Mouse (Mus musculus) midbrain, embryonic 15.5 days (tissue): ENCODE results near the gene Col19a1. TPM values are rescaled to one million over a fixed set of nuclear protein-coding genes. Genes with fewer than 3 reads are reported as not detected.

Source experiments
- ATAC-seq: fragments of 200-750 bp; cut with Nextera tagmentation; replicated peaks from 2 replicates; pipeline ENCODE4 v1.8.0; 2017; ENCODE audit warnings: moderate TSS enrichment
- H3K27ac ChIP-seq: fragments of 300-500 bp; sonication (generic); 2 replicates; pipeline ENCODE4 v1.5.1; 2015; ENCODE audit warnings: mild to moderate bottlenecking, inconsistent platforms
- H3K27me3 ChIP-seq: fragments of 300-500 bp; sonication (generic); replicated peaks from 2 replicates; pipeline ENCODE4 v1.6.1; 2015; ENCODE audit warnings: inconsistent platforms
- H3K36me3 ChIP-seq: fragments of 300-500 bp; sonication (generic); replicated peaks from 2 replicates; pipeline ENCODE4 v1.6.1; 2015; ENCODE audit warnings: inconsistent platforms
- H3K4me1 ChIP-seq: fragments of 300-500 bp; sonication (generic); 2 replicates; pipeline ENCODE4 v1.6.1; 2015; ENCODE audit warnings: inconsistent platforms
- H3K4me2 ChIP-seq: fragments of 300-500 bp; sonication (generic); 2 replicates; pipeline ENCODE4 v1.6.1; 2015; ENCODE audit warnings: inconsistent platforms, mild to moderate bottlenecking, moderate library complexity
- H3K4me3 ChIP-seq: fragments of 300-500 bp; sonication (generic); 2 replicates; pipeline ENCODE4 v1.5.1; 2015; ENCODE audit warnings: mild to moderate bottlenecking, inconsistent platforms
- H3K9ac ChIP-seq: fragments of 300-500 bp; sonication (generic); 2 replicates; pipeline ENCODE4 v1.6.1; 2015; ENCODE audit warnings: mild to moderate bottlenecking, inconsistent platforms
- H3K9me3 ChIP-seq: fragments of 300-500 bp; sonication (generic); 2 replicates; pipeline ENCODE4 v1.6.1; 2016; ENCODE audit warnings: inconsistent platforms
- WGBS: fragments of 180-500 bp; shearing (Covaris S2); methylation state at CpG from one replicate; pipeline ENCODE4 v1.1.7; 2015; ENCODE audit warnings: mixed read lengths; 5-methylcytosine and 5-hydroxymethylcytosine counted together
- polyA plus RNA-seq: library from polyadenylated mRNA; unstranded; fragments of >200 nt; fragmentation: Nextera tagmentation; extraction: Ambion mirVana; gene quantifications from 2 replicates; pipeline ENCODE4 v1.2.1, GENCODE M21; 2015

Col19a1 gene
- polyA plus RNA-seq, 1 experiment from 2014 or later = 2.2 TPM

- no peaks in the 10 kb centered on the region for H3K4me1 ChIP-seq
- no peak overlapping the region for H3K4me3 ChIP-seq
- no peak overlapping the region; the same call in 1 of the 2 replicates for H3K4me2 ChIP-seq
- no peaks in the 10 kb centered on the region for H3K36me3 ChIP-seq
- ATAC-seq = peak; percentile 72; the same call in 1 of the 2 replicates
- no peak overlapping the region for H3K27ac ChIP-seq
- WGBS = 76% methylated on average over 13 of the region's 13 CpGs
- no peak overlapping the region for H3K9ac ChIP-seq
- no peaks in the 10 kb centered on the region for H3K27me3 ChIP-seq
- no peaks in the 10 kb centered on the region for H3K9me3 ChIP-seq
Measured at GRCm38 (mm10) chr1:24349462-24350217, 237.6 kb downstream of the Col19a1 start.

GRCm38 (mm10) chr1:24347621-24348160 lies 239.6 kb downstream of the Col19a1 start:
- no peaks in the 10 kb centered on the region for H3K27me3 ChIP-seq
- no peaks in the 10 kb centered on the region for H3K36me3 ChIP-seq
- no peaks in the 10 kb centered on the region for H3K9me3 ChIP-seq
- ATAC-seq = no peak
- 73% methylated on average over 5 of the region's 5 CpGs for WGBS
- H3K4me1 ChIP-seq = no peaks in the 10 kb centered on the region
- H3K27ac ChIP-seq = no peak overlapping the region
- no peak overlapping the region for H3K4me3 ChIP-seq
- H3K9ac ChIP-seq = no peak overlapping the region
- H3K4me2 ChIP-seq = no peak overlapping the region

- H3K9me3 ChIP-seq = no peaks in the 10 kb centered on the region
- 82% methylated on average over 10 of the region's 10 CpGs for WGBS
- no peak overlapping the region for H3K4me3 ChIP-seq
- H3K27me3 ChIP-seq = no peaks in the 10 kb centered on the region
- H3K4me1 ChIP-seq = no peaks in the 10 kb centered on the region
- H3K36me3 ChIP-seq = no peaks in the 10 kb centered on the region
- ATAC-seq = no peak
- H3K27ac ChIP-seq = no peak overlapping the region
- H3K9ac ChIP-seq = no peak overlapping the region
- no peak overlapping the region for H3K4me2 ChIP-seq
Measured at GRCm38 (mm10) chr1:24337556-24338275, 249.6 kb downstream of the Col19a1 start.

- 65% methylated on average over 3 of the region's 3 CpGs for WGBS
- Histone ChIP-seq H3K4me2 (no peak overlapping the region), H3K36me3 (no peaks in the 10 kb centered on the region), H3K4me1 (no peaks in the 10 kb centered on the region), H3K27me3 (no peaks in the 10 kb centered on the region), H3K27ac (no peak overlapping the region), H3K9ac (no peak overlapping the region), H3K4me3 (no peak overlapping the region), H3K9me3 (no peaks in the 10 kb centered on the region)
- ATAC-seq = no peak
Measured at GRCm38 (mm10) chr1:24336051-24336450, 251.2 kb downstream of the Col19a1 start.

GRCm38 (mm10) chr1:24316961-24317589 lies 270.2 kb downstream of the Col19a1 start:
- H3K9ac ChIP-seq = no peak overlapping the region
- H3K36me3 ChIP-seq = no peaks in the 10 kb centered on the region
- ATAC-seq = no peak
- WGBS = 65% methylated on average over 6 of the region's 6 CpGs
- H3K27me3 ChIP-seq = no peaks in the 10 kb centered on the region
- no peaks in the 10 kb centered on the region for H3K9me3 ChIP-seq
- no peak overlapping the region for H3K27ac ChIP-seq
- H3K4me3 ChIP-seq = no peak overlapping the region
- no peak overlapping the region for H3K4me2 ChIP-seq
- no peaks in the 10 kb centered on the region for H3K4me1 ChIP-seq

GRCm38 (mm10) chr1:24316490-24316889 lies 270.8 kb downstream of the Col19a1 start:
- no peak for ATAC-seq

GRCm38 (mm10) chr1:24310847-24311246 lies 276.4 kb downstream of the Col19a1 start:
- Histone ChIP-seq H3K27me3 (no peaks in the 10 kb centered on the region), H3K36me3 (no peaks in the 10 kb centered on the region), H3K4me3 (no peak overlapping the region), H3K4me2 (no peak overlapping the region), H3K9ac (no peak overlapping the region), H3K9me3 (no peaks in the 10 kb centered on the region), H3K4me1 (no peaks in the 10 kb centered on the region), H3K27ac (no peak overlapping the region)
- WGBS = 86% methylated on average over 4 of the region's 4 CpGs
- ATAC-seq = no peak

More at GRCm38 (mm10) chr1:24316490-24316889, 270.8 kb downstream of the Col19a1 start:
- no peak overlapping the region for H3K4me3 ChIP-seq
- H3K27me3 ChIP-seq = no peaks in the 10 kb centered on the region
- no peak overlapping the region for H3K27ac ChIP-seq
- no peak overlapping the region for H3K4me2 ChIP-seq
- no peak overlapping the region for H3K9ac ChIP-seq
- H3K4me1 ChIP-seq = no peaks in the 10 kb centered on the region
- no peaks in the 10 kb centered on the region for H3K36me3 ChIP-seq
- 70% methylated on average over 3 of the region's 3 CpGs for WGBS
- H3K9me3 ChIP-seq = no peaks in the 10 kb centered on the region

- no peaks in the 10 kb centered on the region for H3K27me3 ChIP-seq
- no peak for ATAC-seq
- H3K4me1 ChIP-seq = no peaks in the 10 kb centered on the region
- H3K4me3 ChIP-seq = no peak overlapping the region
- H3K36me3 ChIP-seq = no peaks in the 10 kb centered on the region
- H3K4me2 ChIP-seq = no peak overlapping the region
- no peak overlapping the region for H3K9ac ChIP-seq
- no peaks in the 10 kb centered on the region for H3K9me3 ChIP-seq
- WGBS = 52% methylated on average over 2 of the region's 2 CpGs
- H3K27ac ChIP-seq = no peak overlapping the region
Measured at GRCm38 (mm10) chr1:24310193-24310592, 277.1 kb downstream of the Col19a1 start.

- H3K27ac ChIP-seq = no peak overlapping the region
- ATAC-seq = peak; percentile 55
- no peak overlapping the region for H3K4me2 ChIP-seq
- H3K9me3 ChIP-seq = no peaks in the 10 kb centered on the region
- WGBS = 89% methylated on average over 7 of the region's 7 CpGs
- H3K36me3 ChIP-seq = no peaks in the 10 kb centered on the region
- no peak overlapping the region for H3K4me3 ChIP-seq
- H3K4me1 ChIP-seq = no peaks in the 10 kb centered on the region
- H3K9ac ChIP-seq = no peak overlapping the region
- no peaks in the 10 kb centered on the region for H3K27me3 ChIP-seq
Measured at GRCm38 (mm10) chr1:24303077-24303476, 284.2 kb downstream of the Col19a1 start.

GRCm38 (mm10) chr1:24302674-24303073 lies 284.6 kb downstream of the Col19a1 start:
- Histone ChIP-seq H3K9ac (no peak overlapping the region), H3K27me3 (no peaks in the 10 kb centered on the region), H3K36me3 (no peaks in the 10 kb centered on the region), H3K4me1 (no peaks in the 10 kb centered on the region), H3K9me3 (no peaks in the 10 kb centered on the region), H3K27ac (no peak overlapping the region), H3K4me2 (no peak overlapping the region), H3K4me3 (no peak overlapping the region)
- 15% methylated on average over 8 of the region's 8 CpGs for WGBS
- ATAC-seq = peak; percentile 86

- no peak overlapping the region for H3K27ac ChIP-seq
- H3K27me3 ChIP-seq = no peaks in the 10 kb centered on the region
- H3K4me3 ChIP-seq = no peak overlapping the region
- no peaks in the 10 kb centered on the region for H3K9me3 ChIP-seq
- H3K9ac ChIP-seq = no peak overlapping the region
- H3K4me1 ChIP-seq = no peaks in the 10 kb centered on the region
- H3K4me2 ChIP-seq = no peak overlapping the region
- no peaks in the 10 kb centered on the region for H3K36me3 ChIP-seq
- WGBS = 88% methylated on average over 3 of the region's 3 CpGs
- no peak for ATAC-seq
Measured at GRCm38 (mm10) chr1:24300700-24301099, 286.6 kb downstream of the Col19a1 start.
